Mouse (Mus musculus): ENCODE results near the gene Tcirg1. TPM values are rescaled to one million over a fixed set of nuclear protein-coding genes. Genes with fewer than 3 reads are reported as not detected.

The Tcirg1 gene
- total RNA-seq, 2 experiments from 2014 or later, result 9.1 to 17.7 TPM

GRCm38 (mm10) chr19:3903648-3904362 lies 3.1 kb downstream of the Tcirg1 start:
- intact Hi-C loops (cut with DNase I), result no loop called here
- DNase-seq, result no peak

GRCm38 (mm10) chr19:3902966-3903365 lies 4.0 kb downstream of the Tcirg1 start:
- DNase-seq, result no peak
- intact Hi-C loops (cut with DNase I), result no loop called here

GRCm38 (mm10) chr19:3899618-3900017 lies 7.3 kb downstream of the Tcirg1 start:
- no peak for DNase-seq
- intact Hi-C loops (cut with DNase I), result no loop called here

- no peak for DNase-seq
- intact Hi-C loops (cut with DNase I), result no loop called here
Observed at GRCm38 (mm10) chr19:3898952-3899351, 8.0 kb downstream of the Tcirg1 start.

DNA sequence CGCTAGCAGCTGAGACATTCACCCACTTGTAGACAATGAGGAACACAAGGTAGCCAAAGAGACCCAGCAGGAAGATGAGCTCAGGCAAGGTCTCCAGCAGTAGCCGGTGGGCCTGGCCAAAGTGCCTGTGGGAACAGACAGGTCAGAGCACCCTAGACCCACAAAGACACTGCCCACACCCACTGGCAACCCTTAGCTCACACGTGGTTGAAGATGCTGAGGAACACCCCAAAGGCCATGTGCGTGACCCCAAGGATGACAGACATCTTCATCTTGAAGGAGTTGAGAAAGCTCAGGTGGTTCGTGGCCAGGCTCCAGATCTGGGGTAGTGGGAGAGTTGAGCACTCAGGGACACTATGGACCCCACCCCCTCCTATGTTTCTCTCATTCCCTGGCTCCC lies 9.4 kb downstream of the Tcirg1 start:
- intact Hi-C loops (cut with DNase I), result no loop called here
- DNase-seq, result no peak

- intact Hi-C loops (cut with DNase I), result no loop called here
- DNase-seq, result no peak
Observed at GRCm38 (mm10) chr19:3896208-3896607, 10.7 kb downstream of the Tcirg1 start.

- no peak for DNase-seq
- intact Hi-C loops (cut with DNase I), result no loop called here
Observed at GRCm38 (mm10) chr19:3895171-3895631, 11.7 kb downstream of the Tcirg1 start.

DNA sequence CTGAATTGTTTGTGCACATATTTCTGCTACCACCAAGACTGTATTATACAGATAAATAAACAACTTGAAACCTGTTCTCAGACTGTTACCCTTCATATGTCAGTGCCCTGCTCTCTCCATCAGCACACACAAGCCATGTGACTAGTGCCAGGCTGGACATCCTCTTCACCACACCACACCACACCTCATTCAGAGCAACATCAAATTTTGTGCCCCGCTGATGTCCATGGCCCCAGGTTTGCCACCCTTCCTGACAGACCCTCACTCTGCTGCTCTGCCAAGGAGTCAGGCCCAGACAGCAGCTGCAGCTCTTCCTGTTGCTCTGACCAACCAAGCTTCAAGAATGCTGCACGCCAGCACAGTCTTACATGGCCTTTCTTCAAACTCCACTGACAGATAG lies 12.6 kb downstream of the Tcirg1 start:
- no peak for DNase-seq
- intact Hi-C loops (cut with DNase I), result no loop called here

DNA sequence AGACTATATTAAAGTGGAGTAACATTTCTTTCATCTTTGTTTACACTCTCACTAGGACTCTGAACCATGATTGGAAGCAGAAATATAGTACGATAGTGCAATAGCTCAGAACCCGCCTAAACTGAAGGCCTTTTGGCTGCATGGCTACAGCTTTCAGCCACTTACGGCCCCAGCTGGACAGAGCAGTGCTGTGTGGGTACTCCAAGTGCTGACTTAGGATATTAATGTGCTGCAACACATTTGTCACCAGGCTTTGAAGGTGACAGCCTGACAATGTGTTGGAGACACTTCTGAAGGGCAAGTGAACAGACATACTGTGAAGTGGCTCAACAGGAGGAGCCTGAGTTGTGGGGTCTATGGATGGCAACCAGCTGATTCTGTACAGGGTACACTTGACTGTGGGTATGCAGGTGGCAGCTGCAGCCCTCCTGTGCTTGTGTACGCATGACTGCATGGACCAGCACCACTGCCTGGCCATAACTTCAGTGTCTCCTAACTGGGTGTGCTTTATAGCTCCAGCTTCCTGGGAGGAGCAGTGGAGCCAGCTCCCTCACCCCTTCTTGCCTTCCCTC lies 13.3 kb downstream of the Tcirg1 start:
- intact Hi-C loops (cut with DNase I), result no loop called here
- no peak for DNase-seq

GRCm38 (mm10) chr19:3890181-3890580 lies 16.8 kb downstream of the Tcirg1 start:
- DNase-seq, result no peak
- intact Hi-C loops (cut with DNase I), result no loop called here

- intact Hi-C loops (cut with DNase I), result no loop called here
- no peak for DNase-seq
Observed at GRCm38 (mm10) chr19:3889096-3889495, 17.8 kb downstream of the Tcirg1 start.

DNA sequence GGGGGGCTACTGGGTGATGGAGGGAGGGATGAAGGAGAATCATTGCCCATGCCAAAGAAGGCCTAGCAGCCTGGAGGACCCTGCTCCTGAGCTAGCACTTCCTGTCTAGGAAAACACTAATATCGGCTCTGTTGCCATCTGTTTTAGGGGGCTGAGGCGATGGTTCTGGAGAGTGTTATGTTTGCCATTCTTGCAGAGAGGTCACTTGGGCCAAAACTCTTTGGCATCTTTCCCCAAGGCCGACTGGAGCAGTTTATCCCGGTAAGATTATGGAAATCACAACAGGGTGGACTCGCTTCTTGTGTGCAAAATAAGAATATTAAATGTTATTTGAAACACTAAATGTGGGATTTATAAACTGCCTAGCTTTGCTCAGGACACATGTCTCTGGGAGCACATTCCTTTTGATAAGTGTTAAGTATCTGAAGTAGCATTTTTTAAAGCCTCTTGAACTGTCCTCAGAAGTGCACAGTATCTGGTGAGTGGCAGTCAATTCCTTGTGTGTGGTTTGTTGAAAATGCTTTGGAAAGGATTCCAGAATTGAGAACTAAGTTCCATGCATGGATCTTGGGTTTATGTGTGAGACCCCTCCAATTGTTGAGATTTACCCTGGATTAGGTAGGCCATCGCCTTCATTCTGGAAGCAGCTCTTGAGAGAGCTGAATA lies 22.5 kb downstream of the Tcirg1 start:
- no peak for DNase-seq
- intact Hi-C loops (cut with DNase I), result no loop called here

DNA sequence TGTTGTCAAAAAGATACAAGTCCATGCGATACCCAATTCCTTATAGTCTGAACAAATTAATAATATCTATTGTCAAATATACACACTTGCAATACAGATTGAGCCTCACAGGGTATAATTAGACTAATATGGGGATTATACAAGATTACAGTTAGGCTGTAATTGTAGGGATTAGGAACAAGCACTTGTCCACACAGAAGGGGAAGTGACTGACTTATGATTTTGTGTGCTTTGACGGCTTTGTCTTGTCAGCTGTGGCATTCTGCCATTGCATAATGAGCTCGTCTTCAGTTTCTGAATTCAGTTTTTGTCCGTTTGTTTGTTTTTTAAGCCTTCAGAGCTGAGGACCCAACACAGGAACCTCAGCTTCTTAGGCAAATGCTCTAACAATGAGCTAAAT lies 24.7 kb downstream of the Tcirg1 start:
- intact Hi-C loops (cut with DNase I), result no loop called here

GRCm38 (mm10) chr19:3880054-3880848 lies 26.7 kb downstream of the Tcirg1 start:
- DNase-seq, result no peak
- intact Hi-C loops (cut with DNase I), result no loop called here

More for the DNA sequence above, 24.7 kb downstream of the Tcirg1 start:
- no peak for DNase-seq

GRCm38 (mm10) chr19:3875045-3875444 lies 31.9 kb downstream of the Tcirg1 start:
- intact Hi-C loops (cut with DNase I), result no loop called here
- no peak for DNase-seq

GRCm38 (mm10) chr19:3872373-3872772 lies 34.6 kb downstream of the Tcirg1 start:
- peak in 1 of 2 experiments; percentile 28 for DNase-seq
- intact Hi-C loops (cut with DNase I), result no loop called here

- intact Hi-C loops (cut with DNase I), result no loop called here
Observed at GRCm38 (mm10) chr19:3871468-3871867, 35.5 kb downstream of the Tcirg1 start.

GRCm38 (mm10) chr19:3868290-3868689 lies 38.6 kb downstream of the Tcirg1 start:
- intact Hi-C loops (cut with DNase I), result no loop called here
- DNase-seq, result no peak

More at GRCm38 (mm10) chr19:3871468-3871867, 35.5 kb downstream of the Tcirg1 start:
- DNase-seq, result no peak

DNA sequence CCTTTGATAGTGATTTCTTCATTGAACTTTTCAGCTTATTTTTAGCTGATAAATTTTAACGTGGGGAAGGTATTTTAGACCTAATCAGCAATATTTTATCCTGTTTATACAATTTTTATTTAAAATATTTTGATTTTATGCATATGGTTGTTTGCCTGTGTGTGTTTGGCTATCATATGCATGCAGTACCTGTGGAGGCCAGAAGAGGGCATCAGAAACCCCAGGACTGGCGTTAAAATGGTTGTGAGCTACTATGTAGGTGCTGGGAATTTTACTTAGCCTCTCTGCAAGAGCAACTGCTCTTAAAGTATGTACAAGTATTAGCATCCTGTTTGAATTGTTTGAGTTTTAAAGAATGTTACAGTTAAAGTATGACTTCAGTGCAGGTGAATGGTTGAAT lies 42.0 kb downstream of the Tcirg1 start:
- intact Hi-C loops (cut with DNase I), result no loop called here
- no peak for DNase-seq

GRCm38 (mm10) chr19:3862713-3863112 lies 44.2 kb downstream of the Tcirg1 start:
- intact Hi-C loops (cut with DNase I), result no loop called here
- no peak for DNase-seq

DNA sequence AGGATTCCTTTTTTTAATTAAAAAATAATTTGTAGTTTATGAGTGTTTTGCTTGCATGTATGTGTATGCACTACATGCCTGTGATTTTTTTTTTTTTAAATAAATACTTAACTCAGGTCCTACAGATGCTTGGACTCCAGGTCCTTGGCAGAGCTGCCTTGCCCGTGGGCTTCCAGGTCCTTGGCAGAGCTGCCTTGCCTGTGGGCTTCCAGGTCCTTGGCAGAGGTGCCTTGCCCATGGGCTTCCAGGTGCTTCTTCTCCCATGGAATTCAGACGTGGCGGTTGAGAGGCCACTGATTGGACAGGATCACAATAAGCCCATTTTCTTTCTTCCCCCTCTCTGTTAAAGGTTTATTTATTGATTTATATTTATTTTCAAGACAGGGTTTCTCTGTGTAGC lies 49.7 kb downstream of the Tcirg1 start:
- DNase-seq, result no peak
- intact Hi-C loops (cut with DNase I), result no loop called here
